Mouse (Mus musculus): ENCODE measurements around the gene Fam45a. TPM values are rescaled to one million over a fixed set of nuclear protein-coding genes. Genes with fewer than 3 reads are reported as not detected.
A peak's percentile ranks its signal among the peaks of the same experiment; 100 is the strongest.

The Fam45a gene
- polyA plus RNA-seq (2016; fragmentation: Nextera tagmentation; extraction: Ambion mirVana): 22.0 and 25.8 TPM in 2 replicates

DNA sequence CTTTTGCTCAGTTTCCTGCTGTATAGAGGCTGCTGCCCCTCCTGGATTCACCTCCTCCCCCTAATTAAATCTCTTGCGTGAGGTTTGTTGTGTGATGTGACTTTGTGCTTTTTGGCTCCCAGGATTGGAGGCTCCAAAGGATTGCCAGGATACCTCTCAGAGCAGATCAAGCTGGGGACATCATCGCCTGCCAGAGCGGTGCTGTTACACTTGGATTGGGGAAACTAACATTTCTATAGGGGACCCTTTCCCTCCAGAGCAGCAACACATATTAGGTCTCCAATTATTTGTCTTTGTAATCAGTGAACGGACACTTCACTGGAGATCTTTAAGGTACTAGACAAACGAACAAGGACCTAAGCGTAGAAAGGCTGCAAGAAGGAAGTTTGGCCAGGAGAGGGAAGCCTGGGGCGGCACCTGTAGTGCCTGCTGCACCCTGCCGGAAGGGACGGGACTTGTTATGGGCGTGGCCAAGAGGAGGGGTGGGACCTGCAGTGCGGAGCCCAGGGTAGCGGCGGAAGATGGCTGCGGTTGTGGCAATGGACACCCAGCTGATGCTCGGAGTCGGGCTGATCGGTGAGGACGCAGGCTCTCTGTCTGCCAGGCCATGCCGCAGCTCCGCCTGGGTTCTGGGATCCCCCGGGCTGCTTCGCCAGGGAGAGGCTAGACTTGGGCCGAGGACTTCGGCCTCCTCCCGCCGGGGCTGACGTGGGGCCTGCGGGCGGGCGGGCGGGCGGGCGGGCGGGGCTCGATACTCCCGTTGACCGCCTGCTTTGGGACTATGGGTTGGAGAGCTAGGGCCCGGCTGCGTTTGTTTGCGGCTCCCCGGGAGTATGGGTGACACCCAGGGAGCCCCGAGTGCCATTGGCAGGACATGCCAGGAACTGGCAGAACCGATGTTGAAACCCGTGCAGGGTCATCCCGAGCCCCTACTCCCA is at the start of gene Fam45a:
TSS of gene Fam45a (plus strand) at position 488 of the 938 bp plus-strand sequence.
- Histone ChIP-seq H3K9me3 (replicated peaks) (no peaks in the 10 kb centered on the region), H3K36me3 (peaks cover 19% of the 10 kb centered on the region), H3K27me3 (ENCODE audit: low read depth, poor library complexity, severe bottlenecking) (no peaks in the 10 kb centered on the region), H3K27ac (peak within 1 kb of the TSS; percentile 92), H3K4me1 (peaks cover 15% of the 10 kb centered on the region), H3K4me3 (peak within 1 kb of the TSS; percentile 84)
- WGBS: 3% methylated on average over 45 of the region's 45 CpGs
- DNase-seq (ENCODE audit: low spot score): peak; percentile 92

DNA sequence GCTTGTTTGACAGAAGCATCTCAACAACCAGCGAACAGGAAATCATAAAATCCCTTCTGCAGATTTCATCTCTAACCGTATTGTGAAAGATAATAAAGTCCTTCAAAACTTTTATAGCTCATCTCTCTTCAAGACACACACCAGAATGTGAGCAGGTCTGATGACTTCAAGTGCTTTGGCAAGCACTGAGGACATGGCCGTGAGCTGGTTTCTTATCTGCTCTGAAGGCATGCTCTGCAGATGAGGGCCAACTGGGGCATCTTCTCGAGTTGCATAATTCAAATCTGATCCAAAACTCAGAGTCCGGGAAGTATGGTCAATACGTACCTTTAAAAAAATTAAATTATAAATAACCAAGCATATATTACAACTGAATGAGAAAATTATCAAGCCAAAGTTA is 38.0 kb upstream of the Fam45a start:
- H3K36me3 ChIP-seq: peaks cover 100% of the 10 kb centered on the region
- WGBS: 92% methylated on average over 6 of the region's 6 CpGs
- no peak for DNase-seq (ENCODE audit: low spot score)

DNA sequence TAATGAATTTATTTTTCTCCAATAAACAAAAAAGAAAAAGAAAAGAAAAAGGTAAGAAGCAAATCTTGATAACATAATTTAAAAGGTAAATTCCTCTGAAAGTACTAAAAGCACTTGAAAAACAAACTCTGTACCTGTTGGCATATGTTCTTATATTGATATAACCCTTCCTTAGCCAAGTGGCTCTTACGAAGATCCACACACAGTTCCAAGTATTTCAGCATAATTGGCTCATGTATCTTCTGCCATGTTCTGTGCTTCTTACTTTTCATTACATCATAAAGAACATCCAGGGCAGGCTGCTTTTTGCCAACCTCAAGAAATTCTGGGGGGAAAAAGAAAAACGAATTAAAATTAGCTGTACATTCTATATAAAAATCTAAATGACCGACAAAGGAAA is 29.4 kb upstream of the Fam45a start:
- Histone ChIP-seq H3K4me1 (0 out of 2 replicates have a peak, but pooled peaks cover 2% of the 10 kb centered on the region), H3K27me3 (ENCODE audit: low read depth, poor library complexity, severe bottlenecking) (no peaks in the 10 kb centered on the region), H3K36me3 (peaks cover 80% of the 10 kb centered on the region), H3K4me3 (no peak overlapping the region), H3K27ac (no peak overlapping the region), H3K9me3 (replicated peaks) (no peaks in the 10 kb centered on the region)
- no peak for DNase-seq (ENCODE audit: low spot score)
- 92% methylated on average over 3 of the region's 3 CpGs for WGBS

More for the DNA sequence above, 38.0 kb upstream of the Fam45a start:
- Histone ChIP-seq H3K27ac (no peak overlapping the region), H3K9me3 (replicated peaks) (no peaks in the 10 kb centered on the region), H3K4me1 (no peaks in the 10 kb centered on the region), H3K27me3 (ENCODE audit: low read depth, poor library complexity, severe bottlenecking) (no peaks in the 10 kb centered on the region), H3K4me3 (no peak overlapping the region)

DNA sequence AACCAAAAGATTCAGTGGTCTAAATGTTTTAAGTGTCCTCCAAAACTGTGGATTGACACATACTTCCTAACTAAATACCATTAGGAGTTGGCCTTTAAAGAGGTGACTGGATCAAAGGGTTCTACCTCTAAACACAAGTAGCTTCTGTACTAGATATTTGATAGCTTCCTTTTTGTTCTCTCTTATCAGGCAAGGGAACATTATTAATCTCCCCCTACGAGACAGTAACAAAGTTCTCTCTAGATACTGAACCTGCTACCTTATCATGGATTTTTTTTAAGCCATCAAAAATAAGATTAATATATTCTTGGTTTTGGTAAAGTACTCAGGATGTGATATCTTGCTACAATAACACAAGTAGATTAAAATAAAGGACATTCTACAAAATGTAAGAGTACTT is 26.7 kb upstream of the Fam45a start:
- 76% methylated on average over 1 of the region's 1 CpGs for WGBS
- no peaks in the 10 kb centered on the region for H3K9me3 ChIP-seq (replicated peaks)
- no peaks in the 10 kb centered on the region for H3K27me3 ChIP-seq (ENCODE audit: low read depth, poor library complexity, severe bottlenecking)
- H3K4me1 ChIP-seq: peaks cover 14% of the 10 kb centered on the region
- no peak overlapping the region for H3K27ac ChIP-seq
- peaks cover 53% of the 10 kb centered on the region for H3K36me3 ChIP-seq
- DNase-seq (ENCODE audit: low spot score): no peak
- H3K4me3 ChIP-seq: no peak overlapping the region

DNA sequence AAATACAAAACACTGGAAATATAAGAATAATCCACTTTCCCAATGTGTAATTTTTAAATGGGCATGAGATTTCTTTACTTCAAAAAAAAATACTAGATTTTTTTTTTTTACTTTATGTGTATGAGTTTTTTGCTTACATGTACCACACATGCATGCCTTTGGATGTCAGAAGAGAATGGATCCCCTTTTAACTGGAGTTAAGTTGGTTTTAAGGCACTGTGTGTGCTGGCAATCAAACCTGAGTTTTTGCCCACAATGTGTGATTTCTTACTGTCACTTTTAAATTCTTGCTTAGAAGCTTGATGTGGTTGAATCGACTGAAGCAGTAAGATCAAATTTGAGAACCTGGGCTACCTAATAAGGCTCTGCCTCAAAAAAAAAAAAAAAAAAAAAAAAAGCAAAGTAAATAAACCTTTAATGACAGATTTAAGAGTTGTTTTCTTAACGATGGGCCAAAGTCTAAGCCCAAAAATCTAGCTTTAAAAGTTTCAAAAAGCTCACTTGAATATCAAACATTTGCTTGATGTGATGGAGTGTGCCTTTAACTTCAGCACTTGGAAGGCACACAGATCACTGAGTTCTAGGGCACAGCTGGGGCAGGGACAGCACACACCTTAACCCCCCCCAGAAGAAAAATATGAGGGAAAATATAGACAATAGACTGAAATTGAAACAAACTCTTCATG is 23.8 kb upstream of the Fam45a start:
- WGBS: 71% methylated on average over 2 of the region's 2 CpGs

DNA sequence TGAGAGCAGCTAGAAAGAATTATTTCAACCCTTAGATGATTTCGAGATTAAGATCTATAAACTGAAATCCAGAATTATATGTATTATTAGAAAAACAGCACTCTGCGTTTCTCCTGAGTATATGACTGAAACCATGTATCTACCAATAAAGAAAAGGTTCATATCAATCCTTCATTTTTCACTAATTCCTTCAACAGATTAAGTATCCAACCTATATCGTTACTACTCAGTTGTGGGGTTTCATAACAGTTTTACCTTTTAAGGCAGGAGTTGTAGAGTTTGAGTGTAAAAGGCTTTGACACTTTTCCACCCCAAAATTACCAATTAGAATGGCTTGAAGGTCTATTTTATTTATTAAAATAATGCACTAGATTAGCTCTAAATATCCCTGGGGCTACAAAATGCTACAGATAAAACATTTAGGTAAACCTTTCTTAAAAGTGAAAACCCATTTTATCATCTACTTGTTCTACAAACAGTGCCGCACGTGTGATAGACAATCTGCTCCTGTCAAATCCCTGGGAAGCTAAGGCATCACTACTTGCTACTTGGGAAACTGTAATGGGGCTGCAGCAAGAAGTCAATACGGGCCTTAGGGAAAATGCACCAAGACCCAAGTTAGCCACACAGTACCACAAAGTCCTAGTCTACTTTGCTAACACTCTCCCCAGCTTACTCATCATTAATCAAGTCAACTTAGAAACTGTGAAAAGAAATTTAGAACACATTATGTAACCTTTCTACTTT is 23.0 kb upstream of the Fam45a start:
- no peak for DNase-seq (ENCODE audit: low spot score)
- H3K9me3 ChIP-seq (replicated peaks): no peaks in the 10 kb centered on the region
- peaks cover 14% of the 10 kb centered on the region for H3K4me1 ChIP-seq
- H3K4me3 ChIP-seq: peak overlapping the region; percentile 96
- WGBS: 58% methylated on average over 6 of the region's 6 CpGs
- no peaks in the 10 kb centered on the region for H3K27me3 ChIP-seq (ENCODE audit: low read depth, poor library complexity, severe bottlenecking)
- no peak overlapping the region for H3K27ac ChIP-seq
- peaks cover 17% of the 10 kb centered on the region for H3K36me3 ChIP-seq

More for the DNA sequence above, 23.8 kb upstream of the Fam45a start:
- Histone ChIP-seq H3K4me3 (peak overlapping the region; percentile 96), H3K9me3 (replicated peaks) (no peaks in the 10 kb centered on the region), H3K27me3 (ENCODE audit: low read depth, poor library complexity, severe bottlenecking) (no peaks in the 10 kb centered on the region), H3K4me1 (peaks cover 14% of the 10 kb centered on the region), H3K36me3 (peaks cover 24% of the 10 kb centered on the region), H3K27ac (no peak overlapping the region)
- DNase-seq (ENCODE audit: low spot score): no peak

DNA sequence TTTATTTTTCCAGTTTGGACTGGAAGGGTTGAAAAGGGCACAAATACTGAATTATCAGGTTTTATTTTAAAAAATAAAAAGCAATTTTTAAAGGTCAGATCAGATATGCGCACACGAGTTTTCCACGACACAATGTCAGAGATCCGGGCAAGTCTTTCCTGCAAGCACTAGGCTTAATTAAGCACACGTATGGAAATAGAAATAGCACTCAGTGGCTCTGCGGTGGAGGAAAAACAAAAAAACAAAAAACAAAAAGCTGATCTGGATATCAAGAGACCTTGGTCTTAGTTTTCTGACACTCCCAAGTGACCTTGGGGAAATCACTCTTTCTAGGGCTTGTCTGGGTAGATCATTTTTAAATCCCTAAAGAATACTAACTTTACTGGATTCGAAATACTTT is 21.9 kb upstream of the Fam45a start:
- Histone ChIP-seq H3K27me3 (ENCODE audit: low read depth, poor library complexity, severe bottlenecking) (no peaks in the 10 kb centered on the region), H3K9me3 (replicated peaks) (no peaks in the 10 kb centered on the region), H3K36me3 (peaks cover 6% of the 10 kb centered on the region), H3K27ac (peak overlapping the region; percentile 99), H3K4me1 (peaks cover 14% of the 10 kb centered on the region), H3K4me3 (peak overlapping the region; percentile 96)
- no peak for DNase-seq (ENCODE audit: low spot score)
- 3% methylated on average over 7 of the region's 7 CpGs for WGBS

DNA sequence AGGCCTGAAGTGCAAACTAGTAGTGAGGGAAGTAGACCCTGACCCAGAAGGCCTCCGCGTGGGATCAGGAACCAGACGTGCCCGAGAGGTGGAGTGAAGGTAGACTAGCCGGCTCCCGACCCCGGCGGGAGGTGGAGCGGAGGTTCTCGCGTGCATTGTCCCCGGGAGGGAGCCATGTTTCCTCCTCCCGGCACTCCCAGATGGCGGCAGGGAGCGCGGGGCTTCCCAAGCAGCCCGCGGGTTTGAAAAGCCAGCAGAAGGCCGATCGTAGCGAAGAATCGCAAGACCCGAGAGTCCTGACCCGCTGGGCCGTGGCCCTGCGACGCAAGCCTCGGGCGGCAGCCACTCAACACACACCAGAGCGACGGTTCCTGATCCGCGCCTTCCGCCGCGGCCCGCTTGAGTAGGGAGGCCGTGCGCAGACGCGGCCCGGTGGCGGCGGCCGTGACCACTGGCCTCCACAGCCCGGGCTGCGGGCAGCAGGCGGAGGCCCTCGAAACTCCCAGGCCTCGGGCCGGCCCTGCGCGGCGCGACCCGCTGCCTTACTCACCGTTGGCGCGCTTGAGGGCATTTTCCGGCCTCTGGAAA is 21.4 kb upstream of the Fam45a start:
- H3K4me3 ChIP-seq: peak overlapping the region; percentile 96
- no peaks in the 10 kb centered on the region for H3K9me3 ChIP-seq (replicated peaks)
- H3K4me1 ChIP-seq: peaks cover 14% of the 10 kb centered on the region
- WGBS: 0% methylated on average over 60 of the region's 60 CpGs
- 0 out of 2 replicates have a peak, but pooled peaks cover 5% of the 10 kb centered on the region for H3K36me3 ChIP-seq
- DNase-seq (ENCODE audit: low spot score): peak; percentile 77
- H3K27me3 ChIP-seq (ENCODE audit: low read depth, poor library complexity, severe bottlenecking): no peaks in the 10 kb centered on the region
- peak overlapping the region; percentile 99 for H3K27ac ChIP-seq

DNA sequence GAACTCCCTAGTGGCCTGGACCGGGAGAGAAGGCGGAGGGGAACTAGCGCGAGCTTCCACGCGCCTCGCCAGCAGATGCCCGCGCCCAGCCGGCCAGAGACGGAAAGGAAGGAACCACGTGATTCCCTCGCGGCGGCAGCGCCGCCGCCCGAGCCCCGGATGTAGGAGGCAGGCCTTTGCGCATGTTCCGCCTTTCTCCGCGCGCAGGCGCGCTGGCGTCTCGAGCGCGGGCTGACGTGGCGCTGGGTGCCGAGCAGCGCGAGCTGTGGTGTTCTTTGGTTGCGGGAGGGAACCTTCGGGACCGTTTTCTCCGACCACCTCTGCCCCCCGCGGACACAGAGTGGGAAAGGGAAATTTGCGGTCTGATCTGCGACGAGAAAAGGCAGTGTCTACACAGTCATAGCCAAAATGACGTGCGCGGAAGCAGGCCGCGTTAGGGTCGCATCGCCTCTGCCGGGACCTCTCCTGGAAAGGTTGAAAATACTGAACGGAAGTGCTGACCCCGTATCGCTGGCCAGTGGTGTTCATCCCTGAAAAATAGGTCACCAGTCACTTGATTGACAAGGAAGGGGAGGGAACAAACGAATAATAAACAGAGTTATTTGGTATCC is 20.7 kb upstream of the Fam45a start, which contains the start of gene Eif3a:
TSS of gene Eif3a (minus strand) at position 108 of the 611 bp plus-strand sequence.
- H3K4me3 ChIP-seq: peak within 1 kb of the TSS; percentile 96
- peaks cover 14% of the 10 kb centered on the region for H3K4me1 ChIP-seq
- H3K9me3 ChIP-seq (replicated peaks): no peaks in the 10 kb centered on the region
- under 1% methylated on average over 57 of the region's 57 CpGs for WGBS
- DNase-seq (ENCODE audit: low spot score): peak; percentile 96
- H3K27me3 ChIP-seq (ENCODE audit: low read depth, poor library complexity, severe bottlenecking): no peaks in the 10 kb centered on the region
- 0 out of 2 replicates have a peak, but pooled peaks cover 5% of the 10 kb centered on the region for H3K36me3 ChIP-seq
- peak within 1 kb of the TSS; percentile 99 for H3K27ac ChIP-seq

DNA sequence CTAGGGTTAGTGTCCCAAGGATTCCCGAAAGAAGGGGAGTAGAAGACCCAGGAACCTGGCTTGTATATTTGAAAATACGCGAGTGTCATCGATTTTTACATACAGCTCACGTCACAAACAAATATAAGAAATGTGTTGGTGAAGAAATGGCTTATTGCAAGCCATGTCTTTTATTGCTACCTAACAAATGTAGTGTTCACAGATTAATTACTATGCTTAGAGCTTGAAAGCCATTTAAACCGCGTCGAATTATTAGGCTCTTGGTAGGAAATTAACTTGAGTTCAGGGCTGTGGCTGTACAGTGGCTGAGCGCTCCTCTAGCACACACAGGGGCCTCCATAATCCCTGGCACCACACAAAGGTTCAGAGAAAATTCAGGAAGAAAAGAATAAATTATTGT is 20.2 kb upstream of the Fam45a start:
- peak overlapping the region; percentile 96 for H3K4me3 ChIP-seq
- H3K4me1 ChIP-seq: peaks cover 14% of the 10 kb centered on the region
- WGBS: 25% methylated on average over 9 of the region's 9 CpGs
- H3K9me3 ChIP-seq (replicated peaks): no peaks in the 10 kb centered on the region
- 0 out of 2 replicates have a peak, but pooled peaks cover 4% of the 10 kb centered on the region for H3K36me3 ChIP-seq
- DNase-seq (ENCODE audit: low spot score): no peak
- no peaks in the 10 kb centered on the region for H3K27me3 ChIP-seq (ENCODE audit: low read depth, poor library complexity, severe bottlenecking)
- peak overlapping the region; percentile 99 for H3K27ac ChIP-seq

DNA sequence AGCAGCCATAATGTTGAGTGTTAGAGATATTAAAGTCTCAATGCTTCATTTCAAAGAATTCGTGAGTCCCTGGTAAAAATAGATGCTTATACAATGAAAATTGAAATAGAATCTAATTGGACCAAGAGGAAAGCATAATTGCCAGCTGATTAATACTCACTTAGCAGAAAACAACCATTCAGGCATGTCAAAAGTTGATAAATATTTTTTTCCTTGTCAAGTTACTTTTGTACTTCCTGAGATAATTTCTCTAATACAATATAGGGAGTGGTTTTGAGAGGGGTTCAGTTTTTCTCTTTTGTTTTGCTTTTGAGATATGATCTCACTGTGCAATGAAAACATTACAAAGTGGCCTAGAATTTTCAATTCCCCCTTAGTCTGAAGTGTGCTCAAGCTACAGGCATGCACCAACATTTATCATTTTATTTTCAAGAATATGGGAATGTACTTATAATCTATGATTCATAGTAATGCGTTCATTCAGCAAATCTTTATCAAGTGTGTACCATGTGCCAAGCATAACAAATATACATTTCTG is 18.1 kb upstream of the Fam45a start:
- no peak overlapping the region for H3K27ac ChIP-seq
- no peaks in the 10 kb centered on the region for H3K9me3 ChIP-seq (replicated peaks)
- H3K4me1 ChIP-seq: peaks cover 8% of the 10 kb centered on the region
- no peak for DNase-seq (ENCODE audit: low spot score)
- no peaks in the 10 kb centered on the region for H3K36me3 ChIP-seq
- WGBS: 91% methylated on average over 2 of the region's 2 CpGs
- no peaks in the 10 kb centered on the region for H3K27me3 ChIP-seq (ENCODE audit: low read depth, poor library complexity, severe bottlenecking)
- no peak overlapping the region for H3K4me3 ChIP-seq

All from limb, embryonic 10.5 days (tissue).